Mouse (Mus musculus): ENCODE data around the gene Ppp1r18. TPM values are rescaled to one million over a fixed set of nuclear protein-coding genes. Genes with fewer than 3 reads are reported as not detected.

Gene Ppp1r18
- polyA plus RNA-seq, 1 experiment, result 17.8 TPM

- H3K36me3 ChIP-seq (ENCODE audit: control insufficient read depth, insufficient read depth, low read length), result no peaks in the 10 kb centered on the region
- peak overlapping the region; percentile 83 for H3K27ac ChIP-seq (ENCODE audit: insufficient read depth, low read depth, low read length)
- no peaks in the 10 kb centered on the region for H3K4me1 ChIP-seq (ENCODE audit: control insufficient read depth, insufficient read depth, low read length)
- WGBS, result 50% methylated on average over 9 of the region's 9 CpGs
- no peak for TF ChIP-seq POLR2A (IDR thresholded peaks at IDR 0.05; ENCODE audit: low read depth, low read length)
- no peak for TF ChIP-seq CTCF (conservative IDR thresholded peaks at IDR 0.05; ENCODE audit: insufficient read depth, insufficient read length, low read depth, low read length)
- DNase-seq, result peak; percentile 81
- no peaks in the 10 kb centered on the region for H3K27me3 ChIP-seq (replicated peaks; ENCODE audit: control insufficient read depth, insufficient read depth, low read length)
- H3K4me3 ChIP-seq (ENCODE audit: insufficient read depth, low read depth, low read length), result peak overlapping the region; percentile 58
Measured at GRCm38 (mm10) chr17:35870151-35870883, 4.9 kb downstream of the Ppp1r18 start.

- Histone ChIP-seq H3K27me3 (replicated peaks; ENCODE audit: control insufficient read depth, insufficient read depth, low read length) (no peaks in the 10 kb centered on the region), H3K36me3 (ENCODE audit: control insufficient read depth, insufficient read depth, low read length) (no peaks in the 10 kb centered on the region), H3K27ac (ENCODE audit: insufficient read depth, low read depth, low read length) (peak overlapping the region; percentile 83; the same call in 1 of the 2 replicates), H3K4me1 (ENCODE audit: control insufficient read depth, insufficient read depth, low read length) (no peaks in the 10 kb centered on the region), H3K4me3 (ENCODE audit: insufficient read depth, low read depth, low read length) (peak overlapping the region; percentile 58; the same call in 1 of the 2 replicates)
- WGBS, result 64% methylated on average over 8 of the region's 8 CpGs
- TF ChIP-seq CTCF (conservative IDR thresholded peaks at IDR 0.05; ENCODE audit: insufficient read depth, insufficient read length, low read depth, low read length) (peak; percentile 39; the same call in 1 of the 2 replicates), POLR2A (IDR thresholded peaks at IDR 0.05; ENCODE audit: low read depth, low read length) (no peak)
- DNase-seq, result no peak
Measured at GRCm38 (mm10) chr17:35870884-35871696, 5.7 kb downstream of the Ppp1r18 start.

GRCm38 (mm10) chr17:35873774-35874519 is 8.6 kb downstream of the Ppp1r18 start:
- no peaks in the 10 kb centered on the region for H3K36me3 ChIP-seq (ENCODE audit: control insufficient read depth, insufficient read depth, low read length)
- no peak overlapping the region for H3K27ac ChIP-seq (ENCODE audit: insufficient read depth, low read depth, low read length)
- no peaks in the 10 kb centered on the region for H3K27me3 ChIP-seq (replicated peaks; ENCODE audit: control insufficient read depth, insufficient read depth, low read length)
- peak; percentile 89 for DNase-seq
- TF ChIP-seq POLR2A (IDR thresholded peaks at IDR 0.05; ENCODE audit: low read depth, low read length) (no peak), CTCF (conservative IDR thresholded peaks at IDR 0.05; ENCODE audit: insufficient read depth, insufficient read length, low read depth, low read length) (peak; percentile 90)
- no peaks in the 10 kb centered on the region for H3K4me1 ChIP-seq (ENCODE audit: control insufficient read depth, insufficient read depth, low read length)
- no peak overlapping the region for H3K4me3 ChIP-seq (ENCODE audit: insufficient read depth, low read depth, low read length)
- 27% methylated on average over 21 of the region's 21 CpGs for WGBS

GRCm38 (mm10) chr17:35874721-35875120 is 9.3 kb downstream of the Ppp1r18 start:
- peak; percentile 73 for DNase-seq
- Histone ChIP-seq H3K27ac (ENCODE audit: insufficient read depth, low read depth, low read length) (peak overlapping the region; percentile 31; the same call in 1 of the 2 replicates), H3K27me3 (replicated peaks; ENCODE audit: control insufficient read depth, insufficient read depth, low read length) (no peaks in the 10 kb centered on the region), H3K4me3 (ENCODE audit: insufficient read depth, low read depth, low read length) (no peak overlapping the region), H3K4me1 (ENCODE audit: control insufficient read depth, insufficient read depth, low read length) (no peaks in the 10 kb centered on the region; the same call in 1 of the 2 replicates), H3K36me3 (ENCODE audit: control insufficient read depth, insufficient read depth, low read length) (no peaks in the 10 kb centered on the region)
- TF ChIP-seq CTCF (conservative IDR thresholded peaks at IDR 0.05; ENCODE audit: insufficient read depth, insufficient read length, low read depth, low read length) (no peak), POLR2A (IDR thresholded peaks at IDR 0.05; ENCODE audit: low read depth, low read length) (no peak)
- WGBS, result 84% methylated on average over 6 of the region's 6 CpGs

GRCm38 (mm10) chr17:35879245-35880057 is 14.1 kb downstream of the Ppp1r18 start, which contains the start of gene Dhx16:
Dhx16 (plus strand) TSS chr17:35879819.
- TF ChIP-seq POLR2A (IDR thresholded peaks at IDR 0.05; ENCODE audit: low read depth, low read length) (peak; percentile 28), CTCF (conservative IDR thresholded peaks at IDR 0.05; ENCODE audit: insufficient read depth, insufficient read length, low read depth, low read length) (peak; percentile 81)
- no peak within 1 kb of the TSS; the same call in 1 of the 2 replicates for H3K27ac ChIP-seq (ENCODE audit: insufficient read depth, low read depth, low read length)
- H3K4me1 ChIP-seq (ENCODE audit: control insufficient read depth, insufficient read depth, low read length), result peaks cover 10% of the 10 kb centered on the region; the same call in 1 of the 2 replicates
- peak within 1 kb of the TSS; percentile 64 for H3K4me3 ChIP-seq (ENCODE audit: insufficient read depth, low read depth, low read length)
- H3K27me3 ChIP-seq (replicated peaks; ENCODE audit: control insufficient read depth, insufficient read depth, low read length), result no peaks in the 10 kb centered on the region
- peak; percentile 98 for DNase-seq
- WGBS, result 5% methylated on average over 66 of the region's 66 CpGs
- H3K36me3 ChIP-seq (ENCODE audit: control insufficient read depth, insufficient read depth, low read length), result no peaks in the 10 kb centered on the region; the same call in none of the 2 replicates

GRCm38 (mm10) chr17:35882924-35883323 is 17.5 kb downstream of the Ppp1r18 start:
- DNase-seq, result no peak
- TF ChIP-seq CTCF (conservative IDR thresholded peaks at IDR 0.05; ENCODE audit: insufficient read depth, insufficient read length, low read depth, low read length), result no peak
- no peak for TF ChIP-seq POLR2A (IDR thresholded peaks at IDR 0.05; ENCODE audit: low read depth, low read length)
- Histone ChIP-seq H3K4me1 (ENCODE audit: control insufficient read depth, insufficient read depth, low read length) (peaks cover 10% of the 10 kb centered on the region; the same call in 1 of the 2 replicates), H3K27ac (ENCODE audit: insufficient read depth, low read depth, low read length) (no peak overlapping the region), H3K27me3 (replicated peaks; ENCODE audit: control insufficient read depth, insufficient read depth, low read length) (no peaks in the 10 kb centered on the region), H3K36me3 (ENCODE audit: control insufficient read depth, insufficient read depth, low read length) (no peaks in the 10 kb centered on the region; the same call in none of the 2 replicates), H3K4me3 (ENCODE audit: insufficient read depth, low read depth, low read length) (no peak overlapping the region)
- 93% methylated on average over 17 of the region's 17 CpGs for WGBS
